Mouse (Mus musculus) adipocyte (in vitro differentiated cells): Measurements from ENCODE around the gene Farsa.
A peak's percentile ranks its signal among the peaks of the same experiment; 100 is the strongest.

Source experiments
- DNase-seq: peaks from one replicate; pipeline ENCODE4 v3.0.0-alpha.2; 2016; ENCODE audit warnings: low spot score

The Farsa gene

DNA sequence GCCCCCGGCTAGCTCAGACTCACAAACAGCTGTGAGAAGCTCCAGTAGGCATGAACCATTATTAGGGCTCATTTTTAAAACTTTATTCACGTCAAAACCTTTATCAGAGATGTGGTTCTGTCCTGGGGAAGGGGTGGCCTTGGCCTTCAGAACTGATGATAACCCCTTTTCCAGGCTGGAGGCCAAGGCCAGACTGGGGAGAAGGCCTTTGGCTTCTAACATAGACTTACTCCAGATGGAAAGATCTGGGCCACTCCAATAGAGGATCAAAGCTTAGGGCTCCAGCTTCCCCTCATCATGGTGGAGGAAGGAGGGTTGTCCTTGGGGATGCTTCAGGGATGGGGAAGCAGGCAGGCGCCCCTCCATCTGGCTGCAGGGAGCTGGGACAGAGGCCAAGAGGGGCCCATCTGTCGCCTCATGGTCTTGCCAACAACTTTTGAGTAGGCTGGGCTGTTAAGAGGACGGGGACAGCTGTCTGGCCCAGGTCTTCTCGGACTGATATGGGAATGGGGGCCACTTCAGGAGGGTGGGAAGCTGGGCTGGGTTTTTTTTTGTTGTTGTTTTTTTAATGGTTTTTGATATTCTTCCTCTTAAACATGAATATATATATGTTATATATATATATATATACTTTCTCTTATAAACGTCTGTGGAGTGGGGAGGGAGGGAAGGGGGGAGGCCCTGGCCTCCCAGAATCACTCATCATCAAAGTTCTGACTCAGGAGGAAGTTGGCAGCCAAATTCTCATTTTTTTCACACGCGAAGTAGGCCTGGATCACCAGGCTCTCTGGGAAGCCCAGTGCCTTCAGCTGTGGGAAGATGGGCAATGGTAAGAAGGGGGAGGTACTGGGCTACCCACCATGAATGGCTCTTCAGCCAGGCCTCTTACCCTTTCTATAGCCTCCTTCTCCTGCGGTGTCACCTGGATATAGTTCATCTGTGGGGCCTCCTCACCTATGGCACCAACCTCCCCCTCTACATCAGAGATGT lies 21.6 kb upstream of the Farsa start:
- DNase-seq = no peak

DNA sequence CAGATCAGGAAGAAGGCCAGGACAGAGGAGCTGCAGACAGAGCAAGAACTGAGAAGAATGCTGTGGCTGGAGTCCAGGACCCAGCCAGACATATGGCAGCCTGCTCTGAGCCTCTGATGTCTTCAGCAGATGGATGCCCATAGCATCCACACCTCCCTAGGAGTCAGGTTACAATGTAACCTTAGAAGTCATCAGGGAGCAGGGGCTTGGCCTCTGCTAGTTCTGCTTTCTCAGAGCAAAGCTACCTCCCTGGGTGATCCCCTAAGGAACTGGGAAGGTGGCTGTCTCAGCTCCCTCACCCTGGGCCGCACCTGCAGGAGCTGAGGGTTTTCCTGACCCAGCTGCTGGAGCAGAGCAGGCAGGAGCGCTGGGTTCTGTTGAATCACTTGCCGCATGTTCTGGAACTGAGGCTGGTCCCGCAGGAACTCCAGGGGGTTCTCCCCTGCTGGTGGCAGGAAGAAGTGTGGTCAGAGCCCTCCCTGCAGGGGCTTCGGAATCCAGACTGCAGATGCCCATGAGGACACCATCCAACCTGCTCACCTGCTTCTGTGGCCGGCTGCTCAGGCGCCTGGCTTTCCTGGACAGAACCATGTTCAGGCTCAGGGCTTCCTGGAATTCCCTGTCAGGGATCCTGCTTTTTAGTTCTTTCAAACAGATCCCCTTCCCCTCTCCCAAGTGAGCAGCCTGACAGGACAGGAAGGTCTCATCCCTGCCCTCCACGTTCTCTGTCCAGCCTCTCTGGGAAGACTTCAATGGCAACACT lies 19.5 kb upstream of the Farsa start:
- no peak for DNase-seq

- no peak for DNase-seq
These were observed 18.8 kb upstream of the Farsa start for GRCm38 (mm10) chr8:84837912-84838470.

GRCm38 (mm10) chr8:84838513-84838912 lies 18.3 kb upstream of the Farsa start:
- no peak for DNase-seq

DNA sequence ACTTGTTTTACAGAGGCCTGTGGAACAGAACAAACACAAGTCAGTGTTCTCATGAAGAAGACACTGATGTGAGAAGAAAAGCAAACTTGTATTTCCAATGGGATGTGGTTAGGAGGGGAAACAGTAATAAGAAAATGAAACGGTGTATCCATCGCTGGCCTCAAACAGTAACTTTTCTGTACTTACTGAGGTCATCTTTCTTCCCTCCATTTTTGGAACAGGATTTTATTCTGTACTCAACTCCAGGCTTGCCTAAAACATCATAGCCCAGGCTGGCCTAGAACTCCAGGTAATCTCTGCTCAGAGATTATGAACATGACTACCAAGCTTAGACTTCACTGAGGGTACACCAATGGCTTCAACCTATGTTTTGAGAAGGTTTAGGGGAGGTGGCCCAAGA lies 17.4 kb upstream of the Farsa start:
- DNase-seq = no peak

GRCm38 (mm10) chr8:84839875-84840247 lies 16.9 kb upstream of the Farsa start:
- DNase-seq = no peak

DNA sequence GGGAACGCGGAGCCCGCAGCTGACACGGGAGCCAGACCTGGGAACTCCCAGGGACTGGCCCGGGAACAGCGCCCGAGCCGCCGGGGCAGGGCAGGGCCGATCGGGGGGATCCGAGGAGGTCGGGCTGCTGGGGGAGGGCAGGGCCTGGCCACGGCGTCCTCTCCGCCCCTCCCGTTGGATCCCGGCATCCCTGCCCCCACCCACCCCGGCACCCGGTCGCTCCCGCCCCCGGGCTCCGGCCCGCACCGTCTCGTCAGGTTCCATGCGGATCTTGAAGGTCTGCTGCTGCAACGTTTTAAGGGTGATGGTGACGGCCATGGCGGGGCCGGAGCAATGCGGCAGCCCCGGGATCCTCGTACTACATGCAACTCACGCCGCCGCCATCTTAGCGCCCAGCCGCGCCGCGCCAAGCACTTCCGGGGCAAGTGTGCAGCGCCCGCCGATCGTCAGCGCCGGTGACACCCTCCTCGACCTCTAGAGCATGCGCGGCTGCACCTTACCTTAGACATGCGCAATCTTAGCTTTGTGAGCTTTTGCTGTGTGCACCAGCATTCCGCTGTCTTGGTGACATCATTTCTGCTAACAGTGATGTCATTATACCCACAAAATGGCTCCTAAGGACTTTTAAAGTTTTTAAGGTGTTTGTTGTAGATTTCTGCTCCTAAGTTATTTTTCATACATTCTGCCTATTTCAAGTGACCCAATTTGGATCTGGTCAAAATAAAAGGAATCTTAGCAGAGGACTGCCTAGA lies 16.4 kb upstream of the Farsa start, which contains the start of gene Rad23a:
TSS of gene Rad23a (minus strand) at position 418 of the 752 bp plus-strand sequence.
- DNase-seq = peak; percentile 98

- no peak for DNase-seq
These were observed 15.3 kb upstream of the Farsa start for GRCm38 (mm10) chr8:84841514-84841913.

- DNase-seq = no peak
These were observed 12.3 kb upstream of the Farsa start for GRCm38 (mm10) chr8:84844397-84845070.

DNA sequence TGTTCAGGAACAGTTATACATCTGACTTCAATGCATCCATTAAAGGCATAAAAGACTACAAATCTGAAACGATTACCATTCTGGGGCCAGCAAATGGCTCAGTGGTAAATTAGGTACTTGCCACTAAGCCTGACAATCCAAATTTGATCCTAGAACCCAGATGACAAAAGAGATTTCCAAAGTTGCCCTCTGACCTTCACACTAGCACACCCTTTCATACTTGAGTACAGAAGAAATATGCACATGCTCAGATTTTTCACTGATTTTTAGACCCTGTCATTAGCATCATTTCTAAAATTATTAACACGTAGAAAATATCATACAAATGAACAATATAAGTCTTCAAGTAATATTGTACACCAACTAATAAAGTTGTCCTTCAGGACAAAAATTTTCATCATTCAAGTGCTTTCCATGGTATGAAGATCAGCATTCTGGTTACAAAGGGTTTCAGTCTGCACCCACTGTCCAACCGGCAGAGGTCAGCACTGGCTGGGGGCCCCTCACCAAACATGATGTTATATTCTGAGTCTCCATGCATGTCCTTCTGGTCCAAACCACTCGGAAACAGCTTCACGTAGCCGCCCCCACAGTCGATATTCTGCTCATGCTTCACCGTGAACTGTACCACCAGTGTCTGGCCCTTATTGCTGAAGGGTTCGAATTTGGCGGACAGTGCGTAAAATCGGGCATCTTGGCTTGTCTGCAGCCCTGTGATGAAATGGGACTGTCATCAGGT lies 11.3 kb upstream of the Farsa start:
- peak; percentile 68 for DNase-seq

- DNase-seq = peak; percentile 52
These were observed 10.6 kb upstream of the Farsa start for GRCm38 (mm10) chr8:84846094-84846721.

GRCm38 (mm10) chr8:84846722-84847572 lies 9.8 kb upstream of the Farsa start, which contains the start of gene Calr:
Calr (minus strand) TSS chr8:84846934.
- DNase-seq = peak; percentile 100

GRCm38 (mm10) chr8:84847684-84848435 lies 8.9 kb upstream of the Farsa start:
- DNase-seq = no peak

DNA sequence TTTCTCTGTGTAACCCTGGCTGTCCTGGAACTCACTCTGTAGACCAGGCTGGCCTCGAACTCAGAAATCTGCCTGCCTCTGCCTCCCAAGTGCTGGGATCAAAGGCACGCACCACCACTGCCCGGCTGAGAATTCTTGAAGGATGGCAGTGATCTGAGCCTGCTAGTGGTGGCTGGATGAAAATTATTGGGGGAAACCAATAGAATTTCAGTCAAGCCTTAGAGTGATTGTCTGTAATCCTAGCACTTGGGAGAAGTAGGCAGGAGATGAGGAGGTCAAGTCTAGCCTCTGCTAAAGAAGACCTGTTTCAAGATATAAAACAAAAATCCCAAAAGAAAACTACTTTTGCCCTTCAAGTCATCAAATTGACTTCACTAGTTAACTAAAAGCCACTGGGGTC lies 355 bp upstream of the Farsa start:
- DNase-seq = no peak

DNA sequence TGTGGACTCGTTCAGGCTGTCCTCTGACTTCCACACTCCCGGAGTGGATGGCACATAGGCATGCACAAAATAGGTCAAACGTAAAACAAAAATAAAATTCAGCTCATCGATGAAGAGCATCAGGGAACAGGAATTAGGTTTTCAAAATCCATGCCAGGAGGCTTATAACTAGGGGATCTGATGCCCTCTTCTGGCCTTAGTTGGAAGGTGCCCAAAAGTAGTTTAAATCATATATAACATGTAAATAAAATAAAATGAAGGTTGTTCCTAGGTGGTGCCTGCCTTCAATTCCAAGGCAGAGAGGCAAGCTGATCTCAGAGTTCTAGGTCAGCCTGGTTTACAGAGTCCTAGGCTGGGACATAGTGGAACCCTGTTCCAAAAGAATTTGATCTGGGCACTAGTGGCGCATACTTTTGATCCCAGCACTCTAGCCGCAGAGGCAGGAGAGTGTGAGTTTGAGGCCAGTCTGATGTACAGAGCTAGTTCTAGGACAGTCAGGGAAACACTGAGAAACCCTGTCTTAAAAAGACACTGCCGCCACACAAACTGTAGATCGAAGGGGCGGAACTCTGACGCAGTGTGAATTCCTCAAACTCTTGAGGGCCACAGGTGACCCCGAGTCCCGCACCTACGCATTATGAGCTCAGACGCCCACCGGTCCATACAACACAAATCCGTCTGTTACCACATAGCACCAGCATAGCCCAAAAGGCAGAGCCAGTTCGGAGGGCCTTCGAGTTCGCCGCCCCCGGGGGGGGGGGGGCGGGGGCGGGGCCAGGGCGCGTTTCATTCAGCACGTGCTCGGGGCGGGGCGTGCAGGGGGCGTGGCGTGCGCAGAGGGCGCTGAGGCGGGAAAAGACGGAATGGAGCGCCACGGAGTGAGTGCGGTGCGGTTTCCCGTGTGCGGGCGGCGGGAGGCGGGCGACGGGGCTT lies 14.9 kb downstream of the Farsa start, which contains the start of gene Syce2:
TSS of gene Syce2 (plus strand) at position 736 of the 933 bp plus-strand sequence.
- no peak for DNase-seq

DNA sequence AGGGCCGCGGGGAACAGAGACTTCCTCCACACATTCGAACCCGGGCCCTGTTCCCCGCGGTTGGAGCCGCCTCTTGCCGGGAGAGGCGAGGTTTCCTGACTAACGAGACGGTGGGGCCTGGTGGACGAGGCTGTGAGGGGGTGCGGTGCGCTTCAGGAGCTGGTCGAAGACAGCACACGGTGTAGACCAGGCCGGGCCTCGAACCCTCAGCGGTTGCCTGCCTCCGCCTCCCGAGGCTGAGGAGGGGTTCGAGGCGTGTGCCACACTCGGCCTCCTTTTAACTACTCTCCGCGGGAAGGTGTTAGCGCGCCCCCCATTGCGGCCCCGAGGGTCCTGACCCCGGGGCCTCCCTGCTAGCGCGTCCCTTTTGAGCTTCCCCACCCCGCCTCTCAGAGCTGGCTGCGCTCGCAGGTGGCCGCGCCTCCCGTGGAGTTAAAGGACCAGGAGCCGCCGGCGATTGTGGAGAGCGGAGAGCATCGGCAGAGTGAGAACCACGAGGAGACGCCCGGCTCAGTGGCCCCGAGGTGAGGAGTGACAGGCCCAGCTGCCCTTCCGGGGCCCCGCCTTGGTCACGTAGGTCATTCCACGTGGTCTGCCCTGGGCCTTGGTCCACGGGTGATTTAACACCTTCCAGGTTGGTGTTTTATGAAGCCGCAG lies 15.6 kb downstream of the Farsa start:
- no peak for DNase-seq

DNA sequence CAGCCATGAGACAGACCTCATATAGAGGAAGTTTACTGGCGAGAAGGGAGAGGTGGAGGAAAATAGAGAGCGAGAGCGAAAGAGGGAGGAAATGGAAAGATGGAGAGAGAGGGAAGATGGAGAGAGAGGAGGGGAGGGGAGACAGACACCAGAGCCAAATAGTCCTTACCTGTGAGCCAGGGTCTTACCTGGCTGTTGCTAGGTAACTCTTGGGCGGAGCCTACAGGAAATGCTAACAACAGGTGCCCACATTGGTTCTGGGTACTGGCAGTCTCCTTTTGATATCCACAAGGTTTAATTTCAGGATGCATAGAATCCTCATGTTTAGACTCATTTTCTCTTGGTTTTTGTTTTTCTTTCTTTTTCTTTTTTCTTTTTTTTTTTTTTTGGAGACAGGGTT lies 16.2 kb downstream of the Farsa start:
- DNase-seq = no peak
